Mouse (Mus musculus) heart, adult 2 months (tissue): ENCODE measurements around the gene B3gnt8. TPM values are rescaled to one million over a fixed set of nuclear protein-coding genes. Genes with fewer than 3 reads are reported as not detected.
A peak's percentile ranks its signal among the peaks of the same experiment; 100 is the strongest.

Experiments
- DNase-seq, 2 experiments: peaks; one replicate each; pipeline ENCODE4 v3.0.0; 2021
- H3K27ac ChIP-seq: fragments of 200-600 bp; 2 replicates; pipeline ENCODE4 v1.8.1; 2022
- H3K27me3 ChIP-seq: fragments of 200-500 bp; 2 replicates; pipeline ENCODE4 v1.6.1; 2012; ENCODE audit warnings: mild to moderate bottlenecking, low read length, inconsistent platforms, mixed read lengths; ENCODE audit not compliant: control insufficient read depth, insufficient read depth
- H3K36me3 ChIP-seq: fragments of 200-500 bp; 2 replicates; pipeline ENCODE4 v1.6.1; 2012; ENCODE audit warnings: low read length, inconsistent platforms; ENCODE audit not compliant: control insufficient read depth, insufficient read depth
- H3K4me1 ChIP-seq: fragments of 200-500 bp; 2 replicates; pipeline ENCODE4 v1.6.1; 2011; ENCODE audit warnings: low read length; ENCODE audit not compliant: control insufficient read depth, insufficient read depth
- H3K4me3 ChIP-seq: fragments of 200-600 bp; 2 replicates; pipeline ENCODE4 v1.8.1; 2022
- H3K79me2 ChIP-seq: fragments of 200-500 bp; replicated peaks from 2 replicates; pipeline ENCODE4 v1.6.1; 2012; ENCODE audit warnings: mild to moderate bottlenecking, inconsistent platforms, low read length, moderate library complexity, mixed read lengths; ENCODE audit not compliant: control insufficient read depth, insufficient read depth
- H3K9ac ChIP-seq: fragments of 200-500 bp; 2 replicates; pipeline ENCODE4 v1.6.1; 2012; ENCODE audit warnings: low read depth, mild to moderate bottlenecking, control low read depth, inconsistent platforms, low read length, mixed read lengths
- CTCF ChIP-seq: fragments of 200-600 bp; IDR thresholded peaks from 2 replicates; pipeline ENCODE4 v1.8.1; 2022; ENCODE audit warnings: antibody characterized with exemption, mild to moderate bottlenecking, moderate library complexity
- EP300 ChIP-seq: fragments of 200-500 bp; IDR thresholded peaks from 2 replicates; pipeline ENCODE4 v1.6.1; 2011; ENCODE audit warnings: low read depth, low read length, control low read depth; ENCODE audit not compliant: insufficient read depth
- POLR2A ChIP-seq: fragments of 200-500 bp; IDR thresholded peaks from 2 replicates; pipeline ENCODE4 v1.6.1; 2011; ENCODE audit warnings: mild to moderate bottlenecking, low read depth, low read length, control low read depth; ENCODE audit not compliant: insufficient read depth
- WGBS: fragments of 180-500 bp; shearing (Covaris S2); methylation state at CpG from one replicate; pipeline ENCODE4 v1.1.7; 2018; 5-methylcytosine and 5-hydroxymethylcytosine counted together
- intact Hi-C: fragments of 180-260 bp; cut with DNase I; formaldehyde crosslinking; loops from one replicate; pipeline ENCODE4 v1.15.1; 2025
- polyA plus RNA-seq: library from polyadenylated mRNA; depleted of rRNA; stranded (reverse); fragments of >200 nt; gene quantifications from 2 replicates; pipeline ENCODE4 v1.2.3, GENCODE M21; 2012
- total RNA-seq, 2 experiments: library from RNA; stranded (reverse); gene quantifications; 2 replicates each; pipeline ENCODE4 v1.2.3; 2021

The B3gnt8 gene
- total and polyA plus RNA-seq, 3 experiments, result 2.3 to 6.4 (median 3.8) TPM

- Histone ChIP-seq H3K79me2 (no peaks in the 10 kb centered on the region), H3K4me1 (no peaks in the 10 kb centered on the region), H3K27me3 (no peaks in the 10 kb centered on the region), H3K4me3 (no peak overlapping the region), H3K9ac (no peak overlapping the region), H3K36me3 (no peaks in the 10 kb centered on the region), H3K27ac (no peak overlapping the region)
- 49% methylated on average over 3 of the region's 3 CpGs for WGBS
- no peak for TF ChIP-seq CTCF
- no peak for TF ChIP-seq EP300
- no peak for TF ChIP-seq POLR2A
- peak in 1 of 2 experiments; percentile 60 for DNase-seq
- intact Hi-C loops, result no loop called here
Measured at GRCm38 (mm10) chr7:25636373-25636772, 9.9 kb downstream of the B3gnt8 start.

GRCm38 (mm10) chr7:25637099-25637498 is 10.6 kb downstream of the B3gnt8 start:
- intact Hi-C loops, result no loop called here
- Histone ChIP-seq H3K27ac (no peak overlapping the region), H3K4me1 (no peaks in the 10 kb centered on the region), H3K36me3 (no peaks in the 10 kb centered on the region), H3K79me2 (no peaks in the 10 kb centered on the region), H3K27me3 (no peaks in the 10 kb centered on the region), H3K4me3 (no peak overlapping the region), H3K9ac (no peak overlapping the region)
- no peak for TF ChIP-seq EP300
- TF ChIP-seq CTCF, result no peak
- TF ChIP-seq POLR2A, result no peak
- no peak for DNase-seq
- 79% methylated on average over 5 of the region's 5 CpGs for WGBS

GRCm38 (mm10) chr7:25639754-25640153 is 13.3 kb downstream of the B3gnt8 start:
- intact Hi-C loops, result no loop called here
- no peak for DNase-seq
- Histone ChIP-seq H3K4me1 (no peaks in the 10 kb centered on the region), H3K27me3 (no peaks in the 10 kb centered on the region), H3K9ac (no peak overlapping the region), H3K36me3 (no peaks in the 10 kb centered on the region), H3K79me2 (no peaks in the 10 kb centered on the region), H3K4me3 (no peak overlapping the region), H3K27ac (no peak overlapping the region)
- TF ChIP-seq CTCF, result no peak
- no peak for TF ChIP-seq EP300
- no peak for TF ChIP-seq POLR2A
- WGBS, result 95% methylated on average over 4 of the region's 4 CpGs

GRCm38 (mm10) chr7:25644136-25644535 is 17.7 kb downstream of the B3gnt8 start:
- Histone ChIP-seq H3K27me3 (no peaks in the 10 kb centered on the region), H3K27ac (no peak overlapping the region), H3K4me3 (no peak overlapping the region), H3K79me2 (0 out of 2 replicates have a peak, but pooled peaks cover 2% of the 10 kb centered on the region), H3K4me1 (no peaks in the 10 kb centered on the region; the same call in 1 of the 2 replicates), H3K36me3 (no peaks in the 10 kb centered on the region), H3K9ac (no peak overlapping the region)
- 41% methylated on average over 10 of the region's 10 CpGs for WGBS
- intact Hi-C loops, result no loop called here
- peak in 1 of 2 experiments; percentile 26 for DNase-seq
- TF ChIP-seq CTCF, result no peak

- no peak overlapping the region for H3K9ac ChIP-seq
- WGBS, result 51% methylated on average over 4 of the region's 4 CpGs
Measured at GRCm38 (mm10) chr7:25644631-25645030, 18.2 kb downstream of the B3gnt8 start.

GRCm38 (mm10) chr7:25645074-25645473 is 18.6 kb downstream of the B3gnt8 start:
- Histone ChIP-seq H3K27me3 (no peaks in the 10 kb centered on the region), H3K36me3 (peaks cover 3% of the 10 kb centered on the region; the same call in 1 of the 2 replicates), H3K4me1 (peaks cover 3% of the 10 kb centered on the region), H3K27ac (no peak overlapping the region), H3K9ac (no peak overlapping the region), H3K79me2 (0 out of 2 replicates have a peak, but pooled peaks cover 2% of the 10 kb centered on the region), H3K4me3 (no peak overlapping the region)
- DNase-seq, result no peak
- 65% methylated on average over 14 of the region's 14 CpGs for WGBS
- intact Hi-C loops, result no loop called here
- TF ChIP-seq EP300, result no peak
- no peak for TF ChIP-seq POLR2A
- TF ChIP-seq CTCF, result no peak

More at GRCm38 (mm10) chr7:25644631-25645030, 18.2 kb downstream of the B3gnt8 start:
- Histone ChIP-seq H3K79me2 (0 out of 2 replicates have a peak, but pooled peaks cover 2% of the 10 kb centered on the region), H3K36me3 (no peaks in the 10 kb centered on the region), H3K27me3 (no peaks in the 10 kb centered on the region), H3K27ac (no peak overlapping the region), H3K4me1 (peaks cover 2% of the 10 kb centered on the region), H3K4me3 (no peak overlapping the region)
- intact Hi-C loops, result no loop called here
- TF ChIP-seq CTCF, result no peak
- TF ChIP-seq EP300, result no peak
- no peak for TF ChIP-seq POLR2A
- no peak for DNase-seq
